Mouse (Mus musculus): ENCODE measurements around the gene Eif4e3. TPM values are rescaled to one million over a fixed set of nuclear protein-coding genes. Genes with fewer than 3 reads are reported as not detected.

Gene Eif4e3
- polyA plus RNA-seq, 1 experiment from 2014 or later, result 7.1 TPM

DNA sequence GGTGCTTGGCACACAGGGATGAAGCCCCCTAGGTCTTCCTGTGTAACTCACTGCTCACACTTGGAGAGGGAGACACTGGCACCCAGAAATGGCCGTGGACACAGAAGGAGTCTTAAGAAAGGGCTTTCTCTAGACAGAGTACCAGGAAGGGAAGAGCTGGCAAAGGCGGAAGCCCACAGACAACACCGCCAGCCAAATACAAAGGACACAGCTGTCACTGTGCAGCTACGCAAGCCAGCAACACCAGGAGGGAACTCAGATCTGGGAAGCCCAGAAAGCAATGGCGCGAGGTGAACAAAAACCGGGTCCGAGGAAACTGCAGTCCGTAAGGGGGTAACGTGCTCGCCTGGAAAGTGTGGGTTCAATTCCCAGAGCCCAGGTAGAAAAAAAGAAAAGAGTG, 11.5 kb upstream of the Eif4e3 start:
- Histone ChIP-seq H3K27me3 (ENCODE audit: insufficient read depth, poor library complexity, severe bottlenecking) (peaks cover 6% of the 10 kb centered on the region; the same call in 1 of the 2 replicates), H3K4me3 (no peak overlapping the region), H3K27ac (no peak overlapping the region), H3K9me3 (no peaks in the 10 kb centered on the region), H3K36me3 (no peaks in the 10 kb centered on the region), H3K4me1 (no peaks in the 10 kb centered on the region)
- DNase-seq (ENCODE audit: low spot score), result no peak
- WGBS, result 78% methylated on average over 11 of the region's 11 CpGs

GRCm38 (mm10) chr6:99677325-99677724, 10.8 kb upstream of the Eif4e3 start:
- Histone ChIP-seq H3K9me3 (no peaks in the 10 kb centered on the region), H3K4me1 (no peaks in the 10 kb centered on the region), H3K4me3 (no peak overlapping the region), H3K27ac (no peak overlapping the region), H3K36me3 (no peaks in the 10 kb centered on the region), H3K27me3 (ENCODE audit: insufficient read depth, poor library complexity, severe bottlenecking) (peaks cover 6% of the 10 kb centered on the region; the same call in 1 of the 2 replicates)
- 86% methylated on average over 8 of the region's 8 CpGs for WGBS
- DNase-seq (ENCODE audit: low spot score), result no peak

- no peaks in the 10 kb centered on the region for H3K9me3 ChIP-seq
- no peaks in the 10 kb centered on the region for H3K36me3 ChIP-seq
- no peak for DNase-seq (ENCODE audit: low spot score)
- H3K4me3 ChIP-seq, result no peak overlapping the region
- peaks cover 12% of the 10 kb centered on the region for H3K27me3 ChIP-seq (ENCODE audit: insufficient read depth, poor library complexity, severe bottlenecking)
- no peak overlapping the region for H3K27ac ChIP-seq
- H3K4me1 ChIP-seq, result no peaks in the 10 kb centered on the region
- WGBS, result 78% methylated on average over 4 of the region's 4 CpGs
These were observed 7.9 kb upstream of the Eif4e3 start for GRCm38 (mm10) chr6:99674482-99674881.

GRCm38 (mm10) chr6:99671768-99672167, 5.2 kb upstream of the Eif4e3 start:
- Histone ChIP-seq H3K4me1 (peaks cover 12% of the 10 kb centered on the region), H3K9me3 (no peaks in the 10 kb centered on the region), H3K27ac (no peak overlapping the region), H3K27me3 (ENCODE audit: insufficient read depth, poor library complexity, severe bottlenecking) (peaks cover 31% of the 10 kb centered on the region), H3K36me3 (no peaks in the 10 kb centered on the region), H3K4me3 (no peak overlapping the region)
- 65% methylated on average over 3 of the region's 3 CpGs for WGBS
- no peak for DNase-seq (ENCODE audit: low spot score)

GRCm38 (mm10) chr6:99670481-99671119, 4.0 kb upstream of the Eif4e3 start:
- H3K4me1 ChIP-seq, result peaks cover 23% of the 10 kb centered on the region
- no peaks in the 10 kb centered on the region for H3K36me3 ChIP-seq
- no peak overlapping the region for H3K4me3 ChIP-seq
- H3K27me3 ChIP-seq (ENCODE audit: insufficient read depth, poor library complexity, severe bottlenecking), result peaks cover 31% of the 10 kb centered on the region
- H3K9me3 ChIP-seq, result no peaks in the 10 kb centered on the region
- no peak overlapping the region for H3K27ac ChIP-seq
- 77% methylated on average over 7 of the region's 7 CpGs for WGBS
- peak; percentile 83 for DNase-seq (ENCODE audit: low spot score)

DNA sequence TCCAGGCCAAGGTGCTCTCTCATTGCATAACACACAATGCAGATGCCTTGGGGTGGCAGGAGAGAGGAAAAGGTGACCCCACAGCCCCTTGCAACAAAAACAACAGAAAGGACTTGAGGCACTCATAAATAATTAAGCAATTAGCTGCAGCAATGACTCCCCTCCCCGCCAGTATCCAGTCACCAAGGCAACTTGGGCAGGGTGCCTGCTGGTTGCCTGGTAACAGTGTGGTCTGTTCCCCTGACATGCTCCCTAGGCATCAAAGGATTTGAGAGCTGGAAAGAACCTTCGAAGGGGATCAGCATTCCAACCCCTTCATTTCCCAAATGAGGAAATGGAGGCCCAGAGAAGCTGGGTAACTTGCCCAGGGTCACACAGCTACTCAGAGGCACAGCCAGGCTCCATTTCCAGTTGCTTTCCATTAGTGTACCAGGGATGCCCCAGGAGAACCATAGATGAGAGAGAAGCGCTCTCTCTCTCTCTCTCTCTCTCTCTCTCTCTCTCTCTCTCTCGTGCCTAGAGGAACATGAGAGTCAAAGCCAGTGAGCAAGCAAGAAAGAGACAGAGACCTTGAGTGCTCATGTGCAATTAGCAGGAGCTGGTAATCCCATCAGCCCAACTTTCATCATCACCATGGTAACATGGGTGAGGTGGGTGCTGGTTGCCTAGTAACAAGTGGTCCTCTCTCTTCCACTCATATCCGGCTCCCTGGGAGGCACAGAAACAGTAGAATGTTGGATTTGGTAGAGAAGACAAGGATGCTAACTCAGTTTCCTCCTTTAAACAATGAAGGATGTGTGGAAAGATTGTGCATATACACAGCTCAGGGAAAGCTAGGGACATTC, 3.1 kb upstream of the Eif4e3 start:
- Histone ChIP-seq H3K9me3 (no peaks in the 10 kb centered on the region), H3K36me3 (no peaks in the 10 kb centered on the region), H3K27me3 (ENCODE audit: insufficient read depth, poor library complexity, severe bottlenecking) (peaks cover 39% of the 10 kb centered on the region), H3K4me1 (peaks cover 24% of the 10 kb centered on the region), H3K4me3 (no peak overlapping the region), H3K27ac (no peak overlapping the region)
- DNase-seq (ENCODE audit: low spot score), result no peak
- WGBS, result 45% methylated on average over 5 of the region's 5 CpGs

DNA sequence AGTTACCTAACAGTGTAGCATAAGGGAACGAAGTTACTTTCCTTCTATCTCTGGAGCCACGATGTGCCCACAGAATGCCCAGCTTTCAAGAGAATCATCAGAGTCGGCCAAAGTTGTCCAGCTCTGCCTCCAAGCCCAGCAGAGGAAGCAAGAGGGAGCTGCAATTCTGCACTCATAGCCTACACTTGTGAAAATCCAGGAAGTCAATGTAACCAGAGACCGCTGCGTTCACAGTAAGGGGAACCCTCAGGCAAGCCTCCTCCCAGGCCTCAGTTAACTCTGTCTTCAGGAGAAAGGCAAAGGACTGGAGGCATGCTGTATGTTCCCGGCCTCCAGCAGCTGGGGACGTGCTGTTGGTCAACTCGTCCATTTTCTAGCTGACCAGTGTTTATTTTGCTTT, 719 bp upstream of the Eif4e3 start:
- Histone ChIP-seq H3K27me3 (ENCODE audit: insufficient read depth, poor library complexity, severe bottlenecking) (peaks cover 56% of the 10 kb centered on the region), H3K4me1 (peaks cover 28% of the 10 kb centered on the region), H3K36me3 (no peaks in the 10 kb centered on the region), H3K9me3 (no peaks in the 10 kb centered on the region), H3K27ac (peak overlapping the region; percentile 93; the same call in 1 of the 2 replicates), H3K4me3 (peak overlapping the region; percentile 95; the same call in 1 of the 2 replicates)
- DNase-seq (ENCODE audit: low spot score), result no peak
- WGBS, result 46% methylated on average over 8 of the region's 8 CpGs

DNA sequence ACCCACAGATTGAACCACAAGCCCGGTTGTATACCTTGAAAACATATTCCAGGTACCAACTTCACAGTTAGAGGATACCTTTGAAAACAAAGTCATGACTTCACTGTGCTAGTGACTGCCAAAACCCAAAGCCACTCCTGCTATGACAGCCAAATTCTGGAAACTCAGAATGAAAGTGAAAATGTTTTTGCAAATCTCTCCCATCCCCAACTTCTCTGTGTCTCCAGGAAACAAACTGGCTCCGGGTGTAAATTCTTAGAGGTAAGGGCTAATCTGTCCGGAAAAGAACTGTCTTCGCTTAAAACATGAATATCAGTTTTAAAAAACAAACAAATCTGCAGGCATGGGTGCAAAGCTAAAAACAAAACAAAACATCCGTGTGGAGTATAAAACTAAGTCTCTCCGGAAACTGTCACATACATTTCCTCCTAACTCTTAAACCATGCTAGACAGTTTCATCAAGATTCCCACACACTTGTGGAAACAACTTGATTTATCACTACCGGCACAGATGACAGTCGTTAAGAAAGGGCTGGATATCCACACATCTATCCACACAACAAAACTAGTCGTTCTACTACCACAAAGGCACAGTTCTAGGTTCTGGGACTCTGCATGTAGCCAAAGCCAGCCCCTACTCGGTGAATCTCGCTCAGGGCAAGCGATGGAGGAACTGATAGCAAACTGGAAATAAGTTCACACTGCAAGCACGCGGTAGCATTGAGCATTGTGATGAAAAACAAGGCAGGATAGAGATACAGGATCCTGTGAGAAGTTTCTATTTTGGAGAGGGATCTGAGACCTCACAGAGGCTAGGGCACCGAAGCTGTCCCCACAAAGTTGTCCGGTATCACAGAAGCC, 884 bp downstream of the Eif4e3 start:
- no peak for DNase-seq (ENCODE audit: low spot score)
- Histone ChIP-seq H3K9me3 (no peaks in the 10 kb centered on the region), H3K36me3 (no peaks in the 10 kb centered on the region), H3K4me3 (peak overlapping the region; percentile 95), H3K27me3 (ENCODE audit: insufficient read depth, poor library complexity, severe bottlenecking) (peaks cover 56% of the 10 kb centered on the region), H3K27ac (peak overlapping the region; percentile 93), H3K4me1 (peaks cover 28% of the 10 kb centered on the region)
- WGBS, result 30% methylated on average over 16 of the region's 16 CpGs

DNA sequence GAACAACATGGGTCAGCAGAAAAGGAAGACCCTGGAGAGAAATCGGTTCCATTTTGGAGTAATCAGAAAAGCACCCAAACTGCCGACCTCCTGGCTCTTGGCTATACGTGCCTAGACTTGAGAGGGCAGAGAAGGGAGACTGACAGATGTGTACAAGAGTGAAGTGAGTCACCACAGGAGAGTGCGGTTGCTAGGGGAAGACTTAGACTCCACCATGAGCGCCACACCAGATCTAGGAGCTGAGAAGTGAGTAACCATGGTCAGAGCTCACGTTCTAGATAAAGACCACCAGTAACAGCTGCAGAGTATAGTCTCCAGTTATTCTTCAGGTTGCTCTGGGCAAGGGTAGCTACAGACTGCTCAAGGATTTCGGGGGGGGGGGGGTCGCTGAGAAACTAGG, 3.3 kb downstream of the Eif4e3 start:
- Histone ChIP-seq H3K27me3 (ENCODE audit: insufficient read depth, poor library complexity, severe bottlenecking) (peaks cover 47% of the 10 kb centered on the region), H3K36me3 (no peaks in the 10 kb centered on the region), H3K27ac (no peak overlapping the region), H3K4me1 (peaks cover 25% of the 10 kb centered on the region), H3K9me3 (no peaks in the 10 kb centered on the region), H3K4me3 (no peak overlapping the region)
- 74% methylated on average over 8 of the region's 8 CpGs for WGBS
- DNase-seq (ENCODE audit: low spot score), result no peak

DNA sequence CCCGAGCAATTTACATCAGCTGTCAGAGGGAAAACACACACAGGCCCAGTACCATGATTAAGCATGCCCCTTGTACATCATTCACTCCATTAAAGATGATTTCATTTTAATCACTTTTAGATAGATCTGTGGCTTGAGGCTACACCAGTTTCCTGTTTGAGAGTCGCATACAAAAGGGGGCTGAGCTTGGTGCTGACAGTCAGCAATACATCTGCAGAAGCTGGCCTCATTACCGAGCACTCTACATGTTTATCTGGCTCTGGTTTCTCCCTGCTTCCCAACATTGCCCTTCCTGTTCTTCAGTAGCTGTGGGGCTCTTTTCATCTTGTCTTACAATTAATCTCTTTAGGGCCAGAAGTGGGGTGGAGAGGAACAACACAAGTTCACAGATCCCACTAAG, 6.1 kb downstream of the Eif4e3 start:
- Histone ChIP-seq H3K27ac (no peak overlapping the region), H3K9me3 (no peaks in the 10 kb centered on the region), H3K27me3 (ENCODE audit: insufficient read depth, poor library complexity, severe bottlenecking) (peaks cover 34% of the 10 kb centered on the region), H3K4me3 (no peak overlapping the region), H3K36me3 (no peaks in the 10 kb centered on the region), H3K4me1 (0 out of 2 replicates have a peak, but pooled peaks cover 4% of the 10 kb centered on the region)
- DNase-seq (ENCODE audit: low spot score), result no peak
- 42% methylated on average over 3 of the region's 3 CpGs for WGBS

DNA sequence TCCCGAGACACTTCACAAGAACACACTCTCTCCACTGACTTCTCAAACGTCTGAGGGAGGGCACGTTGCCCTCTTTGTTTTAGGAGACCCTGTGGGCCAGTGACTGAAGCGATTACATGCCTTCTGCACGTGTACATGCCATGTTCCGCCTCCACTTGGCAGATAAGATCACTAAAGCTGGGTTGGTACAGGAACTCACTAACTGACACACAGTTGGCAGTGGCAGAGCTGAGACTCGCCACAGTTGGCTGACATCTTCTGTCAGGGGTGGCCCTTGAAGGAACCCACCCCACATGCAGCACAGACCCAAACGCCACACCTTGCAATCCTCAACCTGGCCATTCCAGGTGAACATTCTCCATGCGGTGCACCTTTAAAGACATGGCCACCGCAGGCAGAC, 8.0 kb downstream of the Eif4e3 start:
- WGBS, result 80% methylated on average over 10 of the region's 10 CpGs
- H3K27ac ChIP-seq, result no peak overlapping the region
- DNase-seq (ENCODE audit: low spot score), result no peak
- H3K4me3 ChIP-seq, result no peak overlapping the region
- H3K4me1 ChIP-seq, result 0 out of 2 replicates have a peak, but pooled peaks cover 3% of the 10 kb centered on the region
- peaks cover 15% of the 10 kb centered on the region; the same call in 1 of the 2 replicates for H3K27me3 ChIP-seq (ENCODE audit: insufficient read depth, poor library complexity, severe bottlenecking)
- H3K36me3 ChIP-seq, result no peaks in the 10 kb centered on the region
- H3K9me3 ChIP-seq, result no peaks in the 10 kb centered on the region

GRCm38 (mm10) chr6:99656088-99656487, 10.5 kb downstream of the Eif4e3 start:
- 82% methylated on average over 2 of the region's 2 CpGs for WGBS
- Histone ChIP-seq H3K4me3 (no peak overlapping the region), H3K36me3 (no peaks in the 10 kb centered on the region), H3K27ac (no peak overlapping the region), H3K4me1 (0 out of 2 replicates have a peak, but pooled peaks cover 9% of the 10 kb centered on the region), H3K27me3 (ENCODE audit: insufficient read depth, poor library complexity, severe bottlenecking) (peaks cover 12% of the 10 kb centered on the region; the same call in 1 of the 2 replicates), H3K9me3 (no peaks in the 10 kb centered on the region)
- no peak for DNase-seq (ENCODE audit: low spot score)

Data from heart, embryonic 10.5 days (tissue).